Mouse (Mus musculus) forebrain, embryonic 15.5 days (tissue): ENCODE results near the gene Tpst1. TPM values are rescaled to one million over a fixed set of nuclear protein-coding genes. Genes with fewer than 3 reads are reported as not detected.

Source experiments
- ATAC-seq: fragments of 200-750 bp; cut with Nextera tagmentation; replicated peaks from 2 replicates; pipeline ENCODE4 v1.8.0; 2017; ENCODE audit warnings: mild to moderate bottlenecking, moderate TSS enrichment, moderate library complexity
- H3K27ac ChIP-seq: fragments of 300-500 bp; sonication (generic); replicated peaks from 2 replicates; pipeline ENCODE4 v1.5.1; 2015; ENCODE audit warnings: mild to moderate bottlenecking, inconsistent platforms
- H3K27me3 ChIP-seq: fragments of 300-500 bp; sonication (generic); 2 replicates; pipeline ENCODE4 v1.6.1; 2015; ENCODE audit warnings: inconsistent platforms
- H3K36me3 ChIP-seq: fragments of 300-500 bp; sonication (generic); 2 replicates; pipeline ENCODE4 v1.6.1; 2015; ENCODE audit warnings: mild to moderate bottlenecking, inconsistent platforms
- H3K4me1 ChIP-seq: fragments of 300-500 bp; sonication (generic); 2 replicates; pipeline ENCODE4 v1.6.1; 2015; ENCODE audit warnings: inconsistent platforms
- H3K4me2 ChIP-seq: fragments of 300-500 bp; sonication (generic); replicated peaks from 2 replicates; pipeline ENCODE4 v1.6.1; 2015; ENCODE audit warnings: mild to moderate bottlenecking, inconsistent platforms
- H3K4me3 ChIP-seq: fragments of 300-500 bp; sonication (generic); 2 replicates; pipeline ENCODE4 v1.5.1; 2015; ENCODE audit warnings: mild to moderate bottlenecking, inconsistent platforms
- H3K9ac ChIP-seq: fragments of 300-500 bp; sonication (generic); replicated peaks from 2 replicates; pipeline ENCODE4 v1.6.1; 2015; ENCODE audit warnings: mild to moderate bottlenecking, inconsistent platforms
- H3K9me3 ChIP-seq: fragments of 300-500 bp; sonication (generic); 2 replicates; pipeline ENCODE4 v1.6.1; 2016; ENCODE audit warnings: inconsistent platforms
- WGBS: fragments of 180-500 bp; shearing (Covaris S2); methylation state at CpG from one replicate; pipeline ENCODE4 v1.1.7; 2015; ENCODE audit warnings: mixed read lengths; 5-methylcytosine and 5-hydroxymethylcytosine counted together
- polyA plus RNA-seq: library from polyadenylated mRNA; unstranded; fragments of >200 nt; fragmentation: Nextera tagmentation; extraction: Ambion mirVana; gene quantifications from 2 replicates; pipeline ENCODE4 v1.2.1, GENCODE M21; 2015

The Tpst1 gene
- polyA plus RNA-seq, 1 experiment from 2014 or later = 57.7 TPM

DNA sequence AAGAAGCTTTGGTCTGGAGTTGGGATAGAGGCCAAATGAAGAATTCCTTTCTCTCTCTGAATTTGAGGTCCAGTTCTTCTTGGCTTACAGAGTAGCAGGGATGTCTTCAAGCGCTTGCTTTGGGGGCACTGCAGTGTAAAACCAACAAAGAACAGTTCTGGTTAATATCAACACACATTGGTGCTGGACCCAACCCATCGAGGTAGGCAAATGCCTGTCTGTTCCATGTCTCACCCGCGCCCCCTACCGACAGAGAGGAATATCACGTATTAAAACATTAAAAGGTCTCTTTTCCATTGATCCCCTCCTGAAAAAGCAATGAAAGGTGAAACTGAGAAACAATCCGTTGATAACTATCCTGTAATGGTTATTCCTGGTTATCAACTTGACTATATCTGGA, 90.5 kb downstream of the Tpst1 start:
- Histone ChIP-seq H3K27me3 (no peaks in the 10 kb centered on the region), H3K27ac (no peak overlapping the region), H3K4me3 (no peak overlapping the region), H3K9me3 (no peaks in the 10 kb centered on the region), H3K4me2 (no peak overlapping the region), H3K9ac (no peak overlapping the region), H3K4me1 (no peaks in the 10 kb centered on the region), H3K36me3 (no peaks in the 10 kb centered on the region)
- 5% methylated on average over 7 of the region's 7 CpGs for WGBS
- no peak for ATAC-seq

DNA sequence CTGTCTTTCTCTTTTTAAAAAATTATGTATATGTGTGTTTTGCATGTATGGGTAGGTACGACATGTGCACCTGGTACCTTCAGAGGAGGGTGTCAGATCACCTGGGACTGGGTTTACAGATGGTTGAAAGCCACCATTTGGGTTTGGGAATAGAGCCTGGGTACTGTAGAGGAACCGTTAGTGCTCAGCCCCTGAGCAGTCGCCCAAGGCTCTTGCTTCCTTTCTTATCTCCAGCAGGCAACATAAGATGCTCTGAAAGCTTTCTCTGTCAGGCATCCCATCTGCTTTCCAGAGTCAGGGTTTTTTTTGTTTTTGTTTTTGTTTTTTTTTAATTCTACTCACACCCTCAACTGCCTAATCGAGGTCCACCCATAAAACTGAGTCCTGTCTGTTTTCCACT, 92.1 kb downstream of the Tpst1 start:
- Histone ChIP-seq H3K4me1 (no peaks in the 10 kb centered on the region), H3K9me3 (no peaks in the 10 kb centered on the region), H3K36me3 (no peaks in the 10 kb centered on the region), H3K4me2 (no peak overlapping the region), H3K9ac (no peak overlapping the region), H3K4me3 (no peak overlapping the region), H3K27ac (no peak overlapping the region), H3K27me3 (no peaks in the 10 kb centered on the region)
- WGBS = 70% methylated on average over 4 of the region's 4 CpGs
- ATAC-seq = no peak

DNA sequence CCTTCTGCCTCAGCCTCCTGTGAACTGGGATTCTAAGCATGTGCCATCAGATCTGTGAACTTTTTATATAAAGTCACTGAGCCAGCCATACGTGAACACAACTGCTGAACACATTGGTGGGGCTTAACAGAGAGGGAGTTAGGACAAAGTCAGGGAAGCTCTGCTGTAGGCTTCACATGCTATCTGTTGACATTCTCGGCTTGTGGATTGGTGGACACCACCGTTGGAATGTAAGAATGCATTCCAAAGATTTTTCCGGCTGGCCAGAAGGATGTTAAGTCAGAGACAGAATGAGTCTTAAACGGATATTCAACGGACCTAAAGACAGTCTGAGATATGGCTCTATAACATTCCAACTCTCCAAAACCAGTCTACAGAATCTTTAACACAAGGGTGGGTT, 96.0 kb downstream of the Tpst1 start:
- Histone ChIP-seq H3K36me3 (no peaks in the 10 kb centered on the region), H3K9me3 (no peaks in the 10 kb centered on the region), H3K4me1 (peaks cover 24% of the 10 kb centered on the region), H3K27ac (no peak overlapping the region), H3K4me3 (no peak overlapping the region), H3K9ac (no peak overlapping the region), H3K27me3 (no peaks in the 10 kb centered on the region), H3K4me2 (no peak overlapping the region)
- 74% methylated on average over 6 of the region's 6 CpGs for WGBS
- no peak for ATAC-seq

DNA sequence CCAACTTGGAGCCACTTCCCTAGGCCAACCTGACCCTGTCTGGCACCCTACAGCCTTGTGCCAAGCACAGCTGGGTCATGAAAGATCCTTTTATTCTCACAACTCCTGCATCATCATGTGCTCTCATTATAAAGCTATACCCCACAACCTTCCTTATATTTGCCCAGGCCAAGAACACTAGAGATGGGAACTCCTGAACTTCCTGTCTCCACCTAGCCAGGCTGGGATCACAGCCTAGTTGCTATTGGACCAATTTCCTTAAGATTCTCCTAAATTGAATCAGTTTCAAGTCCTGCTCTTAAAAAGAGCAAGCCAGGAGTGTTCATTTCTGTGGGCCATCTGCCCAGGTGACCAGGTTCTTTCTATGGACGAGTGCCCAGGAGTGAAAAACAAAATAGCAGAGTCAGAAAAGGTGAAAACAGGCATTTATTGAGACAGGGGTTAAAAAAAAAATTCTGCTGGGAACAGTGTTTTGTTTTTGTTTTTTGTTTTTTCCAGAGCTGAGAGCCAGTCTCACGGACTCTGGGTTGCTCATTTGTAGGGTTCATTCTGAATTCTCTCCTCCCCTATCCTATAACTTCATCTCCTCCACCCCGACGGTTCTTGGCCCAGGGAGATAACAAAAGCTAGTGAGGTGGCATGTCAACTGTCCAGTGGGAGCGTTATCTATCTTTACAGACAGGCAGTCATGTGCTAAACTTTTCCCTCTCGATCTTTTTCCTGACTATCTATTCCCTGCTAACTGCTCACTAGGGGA, 97.7 kb downstream of the Tpst1 start:
- Histone ChIP-seq H3K36me3 (no peaks in the 10 kb centered on the region), H3K4me1 (peaks cover 24% of the 10 kb centered on the region), H3K4me2 (peak overlapping the region; percentile 71), H3K27ac (peak overlapping the region; percentile 72), H3K27me3 (no peaks in the 10 kb centered on the region), H3K9ac (peak overlapping the region; percentile 77), H3K9me3 (no peaks in the 10 kb centered on the region), H3K4me3 (peak overlapping the region; percentile 82)
- no peak; the same call in 1 of the 2 replicates for ATAC-seq
- 10% methylated on average over 6 of the region's 6 CpGs for WGBS

DNA sequence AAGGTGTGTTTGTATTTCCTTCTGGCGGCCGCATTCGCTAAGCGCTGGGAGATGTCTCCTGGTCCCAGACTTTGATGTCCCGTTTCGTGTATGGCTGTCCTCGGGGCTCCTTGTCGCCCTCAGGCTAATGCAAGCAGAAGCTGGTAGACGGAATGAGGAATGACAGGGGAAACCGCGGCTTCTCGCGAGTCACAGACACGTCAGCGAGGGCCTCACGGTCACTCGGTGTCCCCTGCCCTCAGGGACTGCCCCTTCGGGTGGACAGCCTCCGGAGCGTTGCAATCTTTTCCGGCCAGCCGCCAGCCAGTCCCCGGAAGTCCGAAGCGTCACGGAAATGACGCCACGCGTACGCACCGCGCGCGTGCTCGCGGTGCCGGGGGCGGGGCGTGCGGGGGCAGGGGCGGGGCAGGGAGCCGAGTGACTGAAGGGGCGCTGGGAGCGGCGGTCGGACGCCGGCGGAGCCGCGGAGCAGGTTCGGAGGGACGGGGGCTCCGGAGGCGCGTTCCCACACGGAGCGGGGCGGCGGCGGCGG, 98.4 kb downstream of the Tpst1 start, which contains the start of gene Rabgef1:
Gene Rabgef1, plus strand, starts transcription at position 376 of the 532 bp plus-strand sequence.
- H3K4me3 ChIP-seq = peak within 1 kb of the TSS; percentile 82
- H3K4me2 ChIP-seq = peak within 1 kb of the TSS; percentile 71
- H3K9me3 ChIP-seq = no peaks in the 10 kb centered on the region
- no peaks in the 10 kb centered on the region for H3K36me3 ChIP-seq
- WGBS = 1% methylated on average over 49 of the region's 62 CpGs
- H3K4me1 ChIP-seq = peaks cover 24% of the 10 kb centered on the region
- no peaks in the 10 kb centered on the region for H3K27me3 ChIP-seq
- peak within 1 kb of the TSS; percentile 77 for H3K9ac ChIP-seq
- H3K27ac ChIP-seq = peak within 1 kb of the TSS; percentile 72
- ATAC-seq = peak; percentile 95

DNA sequence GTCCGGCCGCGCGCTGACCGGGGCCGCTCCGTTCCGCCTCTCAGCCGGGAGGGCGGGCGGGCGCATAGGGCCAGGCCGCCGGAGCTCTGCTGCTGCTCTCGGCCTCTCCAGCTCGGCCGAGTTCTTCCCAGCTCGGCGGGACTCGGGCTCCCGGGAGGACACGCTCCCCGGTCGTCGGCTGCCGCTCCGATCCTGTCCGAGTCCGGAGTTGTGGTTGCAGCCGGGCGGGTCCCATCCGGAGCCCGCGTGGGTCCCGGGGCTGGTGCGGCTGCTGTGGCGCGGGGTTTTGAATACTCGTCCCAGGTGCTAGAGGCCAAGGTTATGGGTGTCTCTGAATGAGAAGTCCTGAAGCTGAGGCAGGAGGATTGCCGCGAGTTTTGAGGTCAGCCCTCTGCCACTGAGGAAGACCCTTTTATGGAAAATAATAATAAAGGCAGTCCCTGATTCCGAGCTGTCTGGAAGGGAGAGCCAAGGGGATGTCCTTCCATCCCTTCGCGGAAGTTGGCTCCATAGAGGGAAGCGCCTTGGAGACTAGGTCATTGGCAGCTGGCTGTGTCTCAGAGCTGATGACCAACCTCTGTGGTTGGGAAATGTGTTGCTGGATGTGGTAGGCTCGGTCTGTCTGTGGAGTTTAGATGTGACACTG, 99.0 kb downstream of the Tpst1 start:
- Histone ChIP-seq H3K4me1 (peaks cover 24% of the 10 kb centered on the region), H3K27me3 (no peaks in the 10 kb centered on the region), H3K4me3 (peak overlapping the region; percentile 82), H3K36me3 (no peaks in the 10 kb centered on the region), H3K9me3 (no peaks in the 10 kb centered on the region), H3K4me2 (peak overlapping the region; percentile 53), H3K27ac (peak overlapping the region; percentile 72), H3K9ac (peak overlapping the region; percentile 77)
- no peak; the same call in none of the 2 replicates for ATAC-seq
- WGBS = 1% methylated on average over 46 of the region's 46 CpGs

DNA sequence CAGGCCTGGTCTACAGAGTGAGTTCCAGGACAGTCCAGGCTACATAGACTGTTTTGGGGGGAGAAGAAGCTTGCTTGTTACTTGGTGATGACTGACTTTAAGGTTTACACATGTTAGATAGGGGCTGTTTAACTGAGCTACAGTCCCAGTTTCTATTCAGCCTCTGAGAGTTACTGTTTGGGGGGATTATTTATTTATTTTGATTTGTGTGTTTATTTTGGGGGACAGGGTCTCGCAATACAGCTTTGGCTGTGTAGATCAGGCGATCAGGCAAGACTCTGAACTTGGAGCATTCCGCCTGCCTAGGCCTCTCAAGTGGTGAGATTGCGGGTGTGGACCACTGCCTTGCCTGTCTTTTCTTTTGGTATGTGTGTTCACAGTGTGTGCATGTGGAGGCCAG, 99.9 kb downstream of the Tpst1 start:
- peak overlapping the region; percentile 82 for H3K4me3 ChIP-seq
- H3K27me3 ChIP-seq = no peaks in the 10 kb centered on the region
- no peaks in the 10 kb centered on the region for H3K9me3 ChIP-seq
- H3K9ac ChIP-seq = no peak overlapping the region
- peaks cover 24% of the 10 kb centered on the region for H3K4me1 ChIP-seq
- 91% methylated on average over 4 of the region's 4 CpGs for WGBS
- no peak for ATAC-seq
- peak overlapping the region; percentile 53 for H3K4me2 ChIP-seq
- no peaks in the 10 kb centered on the region for H3K36me3 ChIP-seq
- no peak overlapping the region for H3K27ac ChIP-seq

DNA sequence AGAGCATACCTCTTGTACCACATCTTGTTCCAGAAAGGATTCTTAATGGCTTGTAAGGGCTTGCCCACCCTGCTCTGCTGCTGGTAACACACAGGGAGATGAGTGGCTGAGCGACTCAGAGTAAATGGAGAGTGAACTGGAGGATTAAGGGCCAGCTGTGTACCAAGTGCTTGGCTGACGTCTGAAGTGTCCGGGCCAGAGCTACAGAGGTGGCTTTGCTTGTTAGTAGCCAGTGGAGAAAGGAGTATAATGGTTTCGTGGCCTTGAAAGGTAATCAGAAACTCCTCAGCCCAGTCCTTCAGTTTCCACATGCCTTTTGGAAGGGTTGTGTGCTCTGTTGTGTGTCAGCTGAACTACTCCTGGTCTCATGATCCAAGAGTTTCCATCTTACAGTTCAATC, 104.7 kb downstream of the Tpst1 start:
- no peaks in the 10 kb centered on the region for H3K9me3 ChIP-seq
- no peak overlapping the region for H3K9ac ChIP-seq
- H3K27me3 ChIP-seq = no peaks in the 10 kb centered on the region
- 52% methylated on average over 4 of the region's 4 CpGs for WGBS
- no peak overlapping the region for H3K27ac ChIP-seq
- no peak for ATAC-seq
- peaks cover 9% of the 10 kb centered on the region for H3K4me1 ChIP-seq
- H3K36me3 ChIP-seq = no peaks in the 10 kb centered on the region
- H3K4me3 ChIP-seq = no peak overlapping the region
- H3K4me2 ChIP-seq = no peak overlapping the region

DNA sequence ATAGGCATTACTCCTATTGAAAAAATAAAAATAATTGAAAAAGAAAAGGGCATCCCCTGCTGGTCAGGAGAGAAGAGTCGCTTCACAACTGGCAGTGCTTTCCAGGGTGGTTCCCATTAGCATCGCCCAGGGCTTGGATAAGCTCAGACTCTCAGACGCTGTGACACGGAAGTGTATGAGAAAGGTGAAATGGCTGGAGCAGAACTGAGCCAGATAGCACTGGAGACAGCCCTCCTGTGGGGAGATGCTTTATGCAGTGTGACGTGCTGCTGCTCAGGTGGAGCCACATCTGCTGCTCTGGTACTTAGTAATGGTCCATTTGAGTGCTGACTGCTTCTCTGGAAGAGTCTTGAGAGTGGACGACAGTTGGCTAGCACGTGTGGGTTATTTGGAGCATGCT, 107.2 kb downstream of the Tpst1 start:
- Histone ChIP-seq H3K4me3 (no peak overlapping the region), H3K27ac (no peak overlapping the region), H3K36me3 (no peaks in the 10 kb centered on the region), H3K27me3 (no peaks in the 10 kb centered on the region), H3K9me3 (no peaks in the 10 kb centered on the region), H3K4me2 (no peak overlapping the region), H3K4me1 (no peaks in the 10 kb centered on the region), H3K9ac (no peak overlapping the region)
- 69% methylated on average over 7 of the region's 7 CpGs for WGBS
- no peak for ATAC-seq

DNA sequence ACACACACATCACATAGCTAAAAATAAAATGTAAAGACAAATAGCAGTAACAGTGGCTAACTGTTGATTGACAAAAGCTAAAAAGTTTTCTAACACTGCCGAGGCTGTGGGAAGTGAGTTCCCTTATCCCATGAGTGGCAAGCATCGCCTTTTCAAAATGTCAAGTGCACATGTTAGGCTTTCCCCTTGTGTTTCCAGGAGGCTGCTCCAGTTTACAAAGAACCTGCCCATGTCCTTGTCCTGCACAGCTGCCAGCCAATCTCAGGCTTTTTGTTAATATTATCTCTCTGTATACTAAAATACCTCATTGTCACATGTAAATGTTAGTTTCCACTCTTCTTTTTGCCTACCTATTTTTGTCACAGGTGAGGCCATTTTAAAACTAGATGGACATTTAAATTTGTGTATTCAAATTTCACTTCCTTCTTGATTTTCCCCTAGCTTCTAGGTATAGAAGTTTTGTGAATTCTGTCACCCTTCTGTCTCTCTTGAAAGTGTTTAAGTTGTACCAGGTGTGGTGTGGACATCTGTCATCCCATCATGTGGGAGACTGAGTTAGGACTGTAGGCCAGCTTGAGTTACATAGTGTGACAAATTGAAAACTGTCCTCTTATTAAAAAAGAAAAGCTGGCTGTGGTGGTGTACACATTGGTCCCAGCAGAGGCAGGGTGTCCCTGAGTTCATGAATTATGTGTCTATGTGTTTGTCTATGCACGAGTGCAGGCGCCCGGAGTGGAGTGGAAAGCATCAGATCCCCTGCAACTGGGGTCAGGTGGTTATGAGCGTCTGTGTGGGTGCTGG, 108.8 kb downstream of the Tpst1 start:
- no peaks in the 10 kb centered on the region for H3K27me3 ChIP-seq
- no peaks in the 10 kb centered on the region for H3K9me3 ChIP-seq
- no peak overlapping the region for H3K4me2 ChIP-seq
- H3K9ac ChIP-seq = no peak overlapping the region
- H3K4me3 ChIP-seq = no peak overlapping the region
- H3K36me3 ChIP-seq = no peaks in the 10 kb centered on the region
- no peak overlapping the region for H3K27ac ChIP-seq
- no peak for ATAC-seq
- 94% methylated on average over 6 of the region's 6 CpGs for WGBS
- H3K4me1 ChIP-seq = no peaks in the 10 kb centered on the region

DNA sequence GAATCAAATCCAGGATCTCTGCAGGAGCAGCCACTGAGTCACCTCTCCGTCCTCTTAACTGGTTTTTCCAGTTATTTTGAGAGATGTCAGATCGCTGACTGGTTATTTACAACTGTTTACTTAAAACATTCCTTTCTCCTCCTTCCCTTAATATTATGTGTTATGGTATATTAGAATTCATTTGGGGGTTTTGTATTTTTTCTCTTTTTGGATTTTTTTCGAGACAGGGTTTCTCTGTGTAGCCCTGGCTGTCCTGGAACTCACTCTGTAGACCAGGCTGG, 109.4 kb downstream of the Tpst1 start:
- H3K36me3 ChIP-seq = no peaks in the 10 kb centered on the region
- no peak overlapping the region for H3K4me3 ChIP-seq
- no peak overlapping the region for H3K27ac ChIP-seq
- no peak overlapping the region for H3K4me2 ChIP-seq
- no peaks in the 10 kb centered on the region for H3K27me3 ChIP-seq
- no peak overlapping the region for H3K9ac ChIP-seq
- H3K9me3 ChIP-seq = no peaks in the 10 kb centered on the region
- ATAC-seq = no peak
- H3K4me1 ChIP-seq = peaks cover 3% of the 10 kb centered on the region; the same call in 1 of the 2 replicates
- WGBS = 91% methylated on average over 3 of the region's 3 CpGs
